Comparison of ENCODE assay signal across 17 mouse cellular contexts in the genomic region with DNA sequence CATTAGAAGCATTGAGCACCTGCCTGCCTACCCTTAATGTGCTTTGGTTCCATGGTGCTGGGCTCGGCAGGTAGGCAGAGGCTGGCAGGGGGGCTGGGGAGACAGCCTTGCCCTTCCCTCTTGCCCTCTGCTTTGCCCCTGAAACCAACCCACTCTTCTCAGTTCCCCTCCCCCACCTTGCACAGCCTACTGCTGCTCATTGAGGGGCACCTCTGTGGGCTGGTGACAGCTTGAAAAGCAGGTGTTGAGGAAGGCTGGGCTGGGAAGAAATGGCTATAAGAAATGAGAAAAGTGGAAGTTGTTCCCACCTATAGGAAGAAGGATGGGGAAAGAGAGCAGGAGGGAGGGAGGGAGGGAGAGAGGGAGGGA.
DNase-seq lines count a peak whose midpoint lies in the region; ATAC-seq lines count a peak whose summit lies in the region.
"Had no signal": no experiment of that assay in that cellular context is flagged by ENCODE, and none has a peak within 500 bp of the region (broad histone marks: within the 10 kb centered on the region; RNA-seq: fewer than 3 reads in every experiment).

No protein-coding gene starts in this region.

- H3K36me3 ChIP-seq in midbrain, embryonic 13.5 days: no peaks in the 10 kb centered on the region
- no peaks in the 10 kb centered on the region for H3K36me3 ChIP-seq in midbrain, embryonic 11.5 days (ENCODE audit: control insufficient read depth, insufficient read depth, low read length)
- H3K36me3 ChIP-seq in midbrain, embryonic 15.5 days (replicated peaks): no peaks in the 10 kb centered on the region
- no peaks in the 10 kb centered on the region for H3K36me3 ChIP-seq in splenic B cell, adult 2 months (ENCODE audit: control insufficient read depth, insufficient read depth, low read length, poor library complexity, severe bottlenecking)
- H3K36me3 ChIP-seq: limb, embryonic 13.5 days; liver, embryonic 15.5 days had no signal

- ATAC-seq in midbrain, embryonic 13.5 days: no peak
- ATAC-seq in midbrain, embryonic 11.5 days (ENCODE audit: low FRiP score): no peak
- ATAC-seq in midbrain, embryonic 15.5 days (replicated peaks): no peak
- ATAC-seq in monocyte, adult 5-6 weeks (replicated peaks; ENCODE audit: insufficient number of reproducible peaks, low FRiP score, low TSS enrichment, poor library complexity, severe bottlenecking): no peak

- 0 out of 2 replicates have a peak, but pooled peaks cover 6% of the 10 kb centered on the region for H3K27me3 ChIP-seq in midbrain, embryonic 13.5 days
- no peaks in the 10 kb centered on the region for H3K27me3 ChIP-seq in midbrain, embryonic 11.5 days (ENCODE audit: control insufficient read depth, insufficient read depth, low read length)
- no peaks in the 10 kb centered on the region for H3K27me3 ChIP-seq in midbrain, embryonic 15.5 days (replicated peaks)
- H3K27me3 ChIP-seq in splenic B cell, adult 2 months (ENCODE audit: control insufficient read depth, insufficient read depth, low read length, poor library complexity, severe bottlenecking): no peaks in the 10 kb centered on the region; the same call in 1 of the 2 replicates
- H3K27me3 ChIP-seq: liver, embryonic 15.5 days had no signal

- peak overlapping the region; percentile 13; the same call in 1 of the 2 replicates for H3K4me2 ChIP-seq in midbrain, embryonic 13.5 days (replicated peaks)
- H3K4me2 ChIP-seq in midbrain, embryonic 11.5 days: no peak overlapping the region
- 0 out of 2 replicates have a peak overlapping the region, but pooled peaks have one; percentile 11 for H3K4me2 ChIP-seq in midbrain, embryonic 15.5 days
- H3K4me2 ChIP-seq: limb, embryonic 13.5 days; liver, embryonic 15.5 days had no signal

- H3K9ac ChIP-seq in midbrain, embryonic 13.5 days (replicated peaks): no peak overlapping the region
- H3K9ac ChIP-seq in midbrain, embryonic 11.5 days (ENCODE audit: low read length): no peak overlapping the region
- no peak overlapping the region for H3K9ac ChIP-seq in midbrain, embryonic 15.5 days
- H3K9ac ChIP-seq: limb, embryonic 13.5 days; liver, embryonic 15.5 days had no signal

- H3K27ac ChIP-seq in midbrain, embryonic 13.5 days: no peak overlapping the region
- H3K27ac ChIP-seq in midbrain, embryonic 11.5 days (ENCODE audit: low read depth, low read length): no peak overlapping the region
- H3K27ac ChIP-seq in midbrain, embryonic 15.5 days: 0 out of 2 replicates have a peak overlapping the region, but pooled peaks have one; percentile 48
- H3K27ac ChIP-seq: kidney, postnatal 0 days; left cerebral cortex, adult 2 months; limb, embryonic 13.5 days; liver, embryonic 15.5 days had no signal

- peaks cover 27% of the 10 kb centered on the region for H3K4me1 ChIP-seq in midbrain, embryonic 13.5 days (replicated peaks)
- H3K4me1 ChIP-seq in midbrain, embryonic 11.5 days (ENCODE audit: control insufficient read depth, insufficient read depth, low read length): peaks cover 4% of the 10 kb centered on the region
- peaks cover 24% of the 10 kb centered on the region for H3K4me1 ChIP-seq in midbrain, embryonic 15.5 days
- H3K4me1 ChIP-seq: liver, embryonic 15.5 days had no signal

- no peak for DNase-seq in midbrain, embryonic 11.5 days (ENCODE audit: low spot score, missing footprints)
- peak; percentile 30 for DNase-seq in splenic B cell, adult 2 months (ENCODE audit: low read depth, low spot score)
- DNase-seq in cerebellum, adult 9-10 months: no peak
- no peak for DNase-seq in urinary bladder, postnatal 4 days (ENCODE audit: low spot score in 2 of 2)
- DNase-seq: adrenal gland, adult 8-10 months; cerebellum, postnatal 10 days; heart, adult 11 months; heart, postnatal 10 days; lung, postnatal 14 days; retina, postnatal 1 day had no signal

- H3K9me3 ChIP-seq in midbrain, embryonic 13.5 days: no peaks in the 10 kb centered on the region; the same call in 1 of the 2 replicates
- no peaks in the 10 kb centered on the region for H3K9me3 ChIP-seq in midbrain, embryonic 11.5 days (ENCODE audit: control insufficient read depth, low read length)
- no peaks in the 10 kb centered on the region for H3K9me3 ChIP-seq in midbrain, embryonic 15.5 days
- H3K9me3 ChIP-seq: limb, embryonic 13.5 days; liver, embryonic 15.5 days had no signal

- 53% methylated on average over 1 of the region's 1 CpGs for WGBS in midbrain, embryonic 13.5 days
- WGBS in midbrain, embryonic 11.5 days: 85% methylated on average over 1 of the region's 1 CpGs
- WGBS in midbrain, embryonic 15.5 days: 47% methylated on average over 1 of the region's 1 CpGs

- H3K4me3 ChIP-seq in midbrain, embryonic 13.5 days (replicated peaks): no peak overlapping the region
- H3K4me3 ChIP-seq in midbrain, embryonic 11.5 days (ENCODE audit: low read depth, low read length): no peak overlapping the region
- H3K4me3 ChIP-seq in midbrain, embryonic 15.5 days: no peak overlapping the region
- H3K4me3 ChIP-seq: left cerebral cortex, adult 2 months; limb, embryonic 13.5 days; liver, embryonic 15.5 days had no signal
